Mouse (Mus musculus) CD4-positive, CD25-positive, alpha-beta regulatory T cell, adult 4 months (primary cell): ENCODE results near the gene 2010300C02Rik. TPM values are rescaled to one million over a fixed set of nuclear protein-coding genes. Genes with fewer than 3 reads are reported as not detected.

Experiments
- ATAC-seq: one replicate; pipeline ENCODE4 v1.8.0; 2017
- polyA plus RNA-seq, 2 experiments: library from polyadenylated mRNA; unstranded; fragments of 100-300 nt; shearing (Covaris generic); gene quantifications; one replicate each; pipeline ENCODE4 v1.2.1; 2017

Gene 2010300C02Rik
- polyA plus RNA-seq, 2 experiments from 2014 or later, result 0.42 to 0.79 TPM

DNA sequence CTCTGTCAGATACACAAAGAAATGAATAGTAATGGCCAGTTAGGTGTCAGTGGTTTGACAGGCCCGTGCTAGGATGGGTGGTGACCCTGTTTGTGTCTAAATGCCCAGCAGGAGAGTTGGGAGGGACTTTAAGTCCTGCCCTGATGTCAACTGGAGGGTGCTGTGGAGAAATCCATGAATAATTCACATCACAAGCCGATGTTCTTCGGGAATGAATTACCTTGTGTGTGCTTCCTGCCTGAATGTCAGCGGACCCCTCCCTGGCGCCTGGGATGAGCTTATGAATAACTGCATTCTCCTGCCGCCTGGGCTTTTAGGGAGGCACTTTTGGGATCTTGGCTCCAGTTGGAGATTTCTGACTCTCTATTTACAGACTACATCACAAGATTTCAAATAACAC, 154.5 kb downstream of the 2010300C02Rik start:
- no peak for ATAC-seq

DNA sequence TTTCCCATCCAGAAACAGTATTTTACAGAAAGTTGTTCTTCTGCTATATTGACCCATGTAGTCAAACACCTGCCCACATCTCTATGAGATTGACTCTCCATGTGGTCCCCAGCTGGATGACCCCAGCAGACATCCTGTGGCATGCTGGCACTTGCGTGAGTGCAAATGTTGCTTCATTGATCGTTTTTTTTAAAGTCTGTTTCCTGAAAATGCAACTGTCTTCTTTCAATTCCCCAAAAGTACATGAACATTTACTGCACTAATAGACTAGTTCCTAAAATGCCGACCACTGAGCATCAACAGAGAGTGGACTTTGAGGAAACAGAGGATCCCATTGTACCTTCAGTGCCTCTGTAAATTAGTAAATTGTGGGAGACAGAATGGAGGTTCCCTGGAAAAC, 157.9 kb downstream of the 2010300C02Rik start:
- ATAC-seq, result no peak

Other genes with a start within 250 kb of the 2010300C02Rik start
- 10 to 100 TPM; 11.7 to 12.1 TPM for gene Mgat4a, start 179.1 kb downstream of the 2010300C02Rik start, polyA plus RNA-seq
- 1 to 10 TPM; 2.1 TPM for gene Tsga10, start 146.3 kb upstream of the 2010300C02Rik start, polyA plus RNA-seq
- gene Lipt1, start 151.7 kb upstream of the 2010300C02Rik start, polyA plus RNA-seq, result 1 to 10 TPM; 9.1 to 9.8 TPM
- gene Mitd1, start 170.3 kb upstream of the 2010300C02Rik start, polyA plus RNA-seq, result 100 to 1,000 TPM; 113 to 123 TPM
- 100 to 1,000 TPM; 237 to 238 TPM for gene Mrpl30, start 170.4 kb upstream of the 2010300C02Rik start, polyA plus RNA-seq
- not detected for gene Lyg2, start 196.4 kb upstream of the 2010300C02Rik start, polyA plus RNA-seq
- not detected for gene Lyg1, start 237.7 kb upstream of the 2010300C02Rik start, polyA plus RNA-seq